Mouse (Mus musculus) testis, adult 2 months (tissue): ENCODE results near the gene Rtp3.

Source experiments
- CTCF ChIP-seq: fragments of 200-500 bp; IDR thresholded peaks from 2 replicates; pipeline ENCODE4 v1.5.1; 2012; ENCODE audit warnings: low read depth, mild to moderate bottlenecking, inconsistent platforms, low read length, moderate library complexity; ENCODE audit not compliant: control insufficient read depth, insufficient read depth, insufficient replicate concordance
- POLR2A ChIP-seq: fragments of 200-500 bp; IDR thresholded peaks from 2 replicates; pipeline ENCODE4 v1.6.1; 2012; ENCODE audit warnings: low read depth, mild to moderate bottlenecking, inconsistent platforms, low read length, moderate library complexity; ENCODE audit not compliant: control insufficient read depth

DNA sequence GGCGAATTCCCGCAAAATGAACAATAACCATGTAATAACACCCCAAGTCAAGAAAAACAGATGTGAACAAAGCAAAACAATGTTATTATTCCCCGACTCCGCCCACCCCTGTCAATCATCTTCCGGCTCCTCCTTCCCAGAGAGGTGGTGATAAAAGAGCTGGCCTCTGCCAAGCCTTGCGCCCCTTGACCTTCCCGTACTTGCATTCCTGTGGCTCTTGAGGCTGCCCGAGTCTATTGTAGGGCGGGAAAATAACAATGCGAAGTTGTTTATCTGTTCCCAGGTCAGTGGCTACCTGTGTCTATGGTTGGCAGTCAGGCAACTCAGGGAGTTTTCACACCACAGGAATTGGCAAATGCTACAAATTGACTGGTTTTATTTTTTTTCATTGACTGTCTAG is 9.5 kb upstream of the Rtp3 start:
- TF ChIP-seq CTCF (no peak), POLR2A (no peak)
